Mouse (Mus musculus) embryonic facial prominence, embryonic 11.5 days (tissue): Measurements from ENCODE around the gene Slc4a5. TPM values are rescaled to one million over a fixed set of nuclear protein-coding genes. Genes with fewer than 3 reads are reported as not detected.

Experiments
- ATAC-seq: fragments of 200-750 bp; cut with Nextera tagmentation; replicated peaks from 2 replicates; pipeline ENCODE4 v1.8.0; 2017; ENCODE audit warnings: low read depth; ENCODE audit not compliant: insufficient number of reproducible peaks, low FRiP score, low TSS enrichment
- DNase-seq: peaks from one replicate; pipeline ENCODE4 v3.0.0-alpha.2; 2015; ENCODE audit warnings: low spot score
- H3K27ac ChIP-seq: fragments of 300-500 bp; sonication (generic); replicated peaks from 2 replicates; pipeline ENCODE4 v1.5.1; 2014; ENCODE audit warnings: mild to moderate bottlenecking, low read depth, low read length, control low read depth
- H3K27me3 ChIP-seq: fragments of 300-500 bp; sonication (generic); 2 replicates; pipeline ENCODE4 v1.6.1; 2014; ENCODE audit warnings: mild to moderate bottlenecking, low read length, moderate library complexity, mixed read lengths; ENCODE audit not compliant: control insufficient read depth, insufficient read depth
- H3K36me3 ChIP-seq: fragments of 300-500 bp; sonication (generic); replicated peaks from 2 replicates; pipeline ENCODE4 v1.6.1; 2014; ENCODE audit warnings: low read depth, mild to moderate bottlenecking, low read length, moderate library complexity, mixed read lengths; ENCODE audit not compliant: control insufficient read depth, insufficient read depth
- H3K4me1 ChIP-seq: fragments of 300-500 bp; sonication (generic); 2 replicates; pipeline ENCODE4 v1.6.1; 2014; ENCODE audit warnings: low read length, mixed read lengths; ENCODE audit not compliant: control insufficient read depth, insufficient read depth
- H3K4me2 ChIP-seq: fragments of 300-500 bp; sonication (generic); 2 replicates; pipeline ENCODE4 v1.6.1; 2014; ENCODE audit warnings: low read depth, mild to moderate bottlenecking, control low read depth, low read length, moderate library complexity
- H3K4me3 ChIP-seq: fragments of 300-500 bp; sonication (generic); 2 replicates; pipeline ENCODE4 v1.5.1; 2014; ENCODE audit warnings: low read depth, low read length, control low read depth
- H3K9ac ChIP-seq: fragments of 300-500 bp; sonication (generic); replicated peaks from 2 replicates; pipeline ENCODE4 v1.6.1; 2014; ENCODE audit warnings: mild to moderate bottlenecking, control low read depth, low read length
- H3K9me3 ChIP-seq: fragments of 300-500 bp; sonication (generic); replicated peaks from 2 replicates; pipeline ENCODE4 v1.6.1; 2016; ENCODE audit warnings: mild to moderate bottlenecking, low read length, inconsistent platforms, mixed read lengths; ENCODE audit not compliant: control insufficient read depth
- WGBS: fragments of 180-500 bp; shearing (Covaris S2); extraction: QIAGEN DNeasy Blood & Tissue Kit; methylation state at CpG from one replicate; pipeline ENCODE4 v1.1.7; 2014; 5-methylcytosine and 5-hydroxymethylcytosine counted together
- polyA plus RNA-seq: library from polyadenylated mRNA; unstranded; fragments of >200 nt; fragmentation: Nextera tagmentation; extraction: Ambion mirVana; gene quantifications from 2 replicates; pipeline ENCODE4 v1.2.1, GENCODE M21; 2014

Slc4a5 gene
- polyA plus RNA-seq, 1 experiment from 2014 or later, result 1.0 TPM

DNA sequence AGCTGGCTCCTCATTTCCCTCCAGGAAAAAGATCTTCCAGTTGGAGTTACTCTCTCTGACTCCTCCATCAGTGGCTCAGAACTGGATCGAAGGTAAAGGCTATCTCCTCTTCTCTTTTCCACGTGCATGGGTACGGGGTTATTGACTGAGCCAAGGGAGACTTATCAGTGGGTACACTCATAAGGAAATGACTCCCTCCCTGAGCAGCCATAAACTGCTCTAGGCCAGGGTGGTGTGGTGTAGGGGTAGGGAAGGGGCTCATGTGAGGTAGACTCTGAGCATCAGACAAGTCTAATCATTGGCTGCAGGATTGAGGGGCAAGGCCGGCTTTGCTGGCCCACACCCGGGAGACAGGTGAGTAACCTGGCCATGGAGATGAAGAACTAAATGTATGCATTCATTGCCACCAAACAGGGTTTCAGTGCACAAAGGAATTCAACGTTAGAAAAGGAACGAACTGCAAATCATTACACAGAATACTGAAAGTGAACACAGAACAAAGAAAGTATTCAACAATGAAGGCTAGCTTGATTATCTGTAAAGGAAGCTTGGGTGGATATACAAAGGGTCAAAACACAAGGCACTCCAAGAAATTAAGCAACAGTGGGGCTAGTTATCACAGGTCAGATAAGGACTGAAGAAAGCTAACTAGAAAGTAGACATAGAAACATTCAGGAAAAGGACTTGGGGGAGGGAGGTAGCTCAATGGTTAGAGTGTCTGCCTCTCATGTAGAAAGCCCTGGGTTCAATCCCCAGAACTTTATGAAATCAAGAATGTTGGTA, 81.0 kb downstream of the Slc4a5 start:
- no peak for ATAC-seq
- H3K27ac ChIP-seq, result no peak overlapping the region
- no peaks in the 10 kb centered on the region for H3K27me3 ChIP-seq
- no peaks in the 10 kb centered on the region for H3K36me3 ChIP-seq
- no peak overlapping the region for H3K9ac ChIP-seq
- H3K4me1 ChIP-seq, result no peaks in the 10 kb centered on the region
- whole genome bisulfite sequencing, result 83% methylated on average over 7 of the region's 7 CpGs
- no peak for DNase-seq
- no peaks in the 10 kb centered on the region for H3K9me3 ChIP-seq
- no peak overlapping the region for H3K4me3 ChIP-seq
- no peak overlapping the region for H3K4me2 ChIP-seq

DNA sequence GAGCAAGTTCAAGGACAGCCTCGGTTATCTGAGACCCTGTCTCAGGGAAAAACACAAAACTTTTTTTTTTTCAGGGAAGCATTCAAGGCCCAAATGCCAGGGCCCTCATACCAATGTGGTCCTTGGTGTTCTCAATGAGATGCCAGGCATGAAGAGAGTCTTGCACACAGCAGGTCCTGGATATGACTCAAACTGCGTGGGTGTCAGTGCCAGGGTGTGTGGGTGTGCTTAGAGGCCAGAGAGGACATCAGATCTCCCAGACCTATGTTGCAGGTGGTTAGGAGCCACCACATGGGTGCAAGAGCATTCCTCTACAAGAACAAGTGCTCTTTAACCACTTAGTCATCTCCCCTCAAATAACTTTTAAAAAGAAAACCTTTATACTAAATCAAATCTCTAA, 81.7 kb downstream of the Slc4a5 start:
- Histone ChIP-seq H3K4me3 (no peak overlapping the region), H3K9ac (no peak overlapping the region), H3K27me3 (no peaks in the 10 kb centered on the region), H3K9me3 (no peaks in the 10 kb centered on the region), H3K36me3 (peaks cover 2% of the 10 kb centered on the region; the same call in 1 of the 2 replicates), H3K4me2 (no peak overlapping the region), H3K4me1 (no peaks in the 10 kb centered on the region), H3K27ac (no peak overlapping the region)
- no peak for ATAC-seq
- whole genome bisulfite sequencing, result 85% methylated on average over 2 of the region's 2 CpGs
- no peak for DNase-seq

DNA sequence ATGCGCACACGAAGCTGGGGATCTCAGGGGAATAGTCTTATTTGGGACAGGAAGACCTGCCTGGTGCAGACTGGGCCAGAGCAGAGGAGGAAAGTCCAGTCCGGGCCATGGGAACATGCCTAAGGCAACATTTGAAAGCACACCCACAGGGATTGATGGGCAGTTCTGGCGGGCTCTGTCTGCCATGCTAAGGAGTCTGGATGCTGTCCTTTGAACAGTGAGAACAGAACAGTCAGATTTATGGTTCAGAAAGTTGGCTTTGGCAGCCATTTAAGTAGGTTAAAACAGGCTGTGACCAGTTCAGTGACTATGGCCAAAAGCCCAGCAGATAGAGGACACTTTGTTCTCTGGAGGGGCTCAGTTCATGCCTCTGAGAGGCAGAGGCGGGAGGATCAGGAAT, 82.6 kb downstream of the Slc4a5 start:
- Histone ChIP-seq H3K27me3 (no peaks in the 10 kb centered on the region), H3K4me1 (no peaks in the 10 kb centered on the region), H3K4me2 (no peak overlapping the region), H3K27ac (no peak overlapping the region), H3K9me3 (no peaks in the 10 kb centered on the region), H3K36me3 (peaks cover 2% of the 10 kb centered on the region; the same call in 1 of the 2 replicates), H3K9ac (no peak overlapping the region), H3K4me3 (no peak overlapping the region)
- WGBS, result 73% methylated on average over 5 of the region's 5 CpGs
- ATAC-seq (no peak), DNase-seq (no peak)

DNA sequence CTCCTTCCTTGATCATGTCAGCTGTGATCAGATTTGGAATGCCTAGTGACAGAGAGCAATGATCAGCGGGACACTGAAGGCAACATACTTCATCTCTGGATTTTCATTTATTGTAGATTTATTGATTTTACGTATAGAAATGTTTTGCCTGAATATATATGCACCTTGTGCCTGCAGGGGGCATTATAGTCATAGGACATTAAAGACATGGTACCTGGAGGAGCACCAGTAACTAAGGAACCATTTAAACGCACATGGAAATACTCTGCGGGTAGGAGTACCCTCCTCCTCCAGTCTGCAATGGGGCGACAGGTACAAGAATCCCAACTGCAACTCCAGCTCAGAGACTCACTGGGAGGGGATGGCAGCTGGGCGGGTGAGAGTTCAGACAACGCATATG, 89.4 kb downstream of the Slc4a5 start:
- H3K9me3 ChIP-seq, result no peaks in the 10 kb centered on the region
- no peak overlapping the region for H3K4me2 ChIP-seq
- H3K36me3 ChIP-seq, result peaks cover 8% of the 10 kb centered on the region
- WGBS, result 89% methylated on average over 7 of the region's 7 CpGs
- H3K4me1 ChIP-seq, result no peaks in the 10 kb centered on the region
- H3K27ac ChIP-seq, result no peak overlapping the region
- no peak for ATAC-seq
- no peak overlapping the region for H3K4me3 ChIP-seq
- no peak for DNase-seq
- H3K27me3 ChIP-seq, result no peaks in the 10 kb centered on the region
- no peak overlapping the region for H3K9ac ChIP-seq

DNA sequence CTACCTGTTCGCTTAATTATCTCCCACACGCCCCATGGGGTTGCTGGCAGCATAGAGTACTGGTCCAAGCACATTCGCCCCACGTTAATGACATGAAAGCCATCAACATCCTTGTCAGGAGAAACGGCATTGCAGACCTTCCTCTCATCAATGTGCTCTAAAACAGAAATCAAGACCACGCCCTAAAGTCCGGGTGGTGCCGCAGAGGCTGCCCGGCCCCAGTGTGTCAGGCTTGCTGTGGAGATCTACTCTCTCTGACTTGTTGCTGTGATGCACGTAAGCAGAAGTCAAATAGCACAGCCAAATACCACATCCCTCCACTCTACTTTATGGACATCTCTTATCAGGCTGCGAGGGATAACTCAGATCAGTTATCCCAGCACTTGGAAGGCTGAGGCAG, 91.6 kb downstream of the Slc4a5 start:
- H3K4me1 ChIP-seq, result no peaks in the 10 kb centered on the region
- H3K9me3 ChIP-seq, result no peaks in the 10 kb centered on the region

DNA sequence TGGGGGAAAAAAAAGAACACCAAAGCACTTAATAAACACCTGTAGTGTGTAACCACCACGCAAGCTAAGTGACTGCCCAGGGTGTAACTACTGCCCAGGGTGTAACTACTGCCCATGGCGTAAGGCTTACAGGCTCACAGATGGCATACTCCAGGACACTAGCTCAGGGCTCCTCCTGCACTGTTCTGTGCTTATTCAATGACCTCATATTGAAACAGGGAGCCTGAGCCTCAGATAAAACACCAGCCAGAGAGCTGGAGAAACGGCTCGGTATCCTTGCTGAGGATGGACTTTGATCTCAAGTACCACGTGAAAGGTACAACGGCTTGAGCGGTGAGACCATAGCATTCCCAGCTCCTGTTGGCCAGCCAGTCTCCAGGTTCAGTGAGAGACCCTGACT, 92.4 kb downstream of the Slc4a5 start:
- H3K9ac ChIP-seq, result no peak overlapping the region
- peaks cover 6% of the 10 kb centered on the region for H3K36me3 ChIP-seq
- ATAC-seq, result no peak
- no peak overlapping the region for H3K4me2 ChIP-seq
- no peak for DNase-seq
- H3K4me3 ChIP-seq, result no peak overlapping the region
- no peaks in the 10 kb centered on the region for H3K9me3 ChIP-seq
- no peaks in the 10 kb centered on the region for H3K4me1 ChIP-seq
- no peak overlapping the region for H3K27ac ChIP-seq
- 94% methylated on average over 7 of the region's 7 CpGs for WGBS
- no peaks in the 10 kb centered on the region for H3K27me3 ChIP-seq

More for the DNA sequence above, 91.6 kb downstream of the Slc4a5 start:
- DNase-seq (no peak), ATAC-seq (no peak)
- H3K27me3 ChIP-seq, result no peaks in the 10 kb centered on the region
- peaks cover 6% of the 10 kb centered on the region for H3K36me3 ChIP-seq
- no peak overlapping the region for H3K27ac ChIP-seq
- H3K4me3 ChIP-seq, result no peak overlapping the region
- H3K9ac ChIP-seq, result no peak overlapping the region
- H3K4me2 ChIP-seq, result no peak overlapping the region
- 92% methylated on average over 11 of the region's 11 CpGs for WGBS

DNA sequence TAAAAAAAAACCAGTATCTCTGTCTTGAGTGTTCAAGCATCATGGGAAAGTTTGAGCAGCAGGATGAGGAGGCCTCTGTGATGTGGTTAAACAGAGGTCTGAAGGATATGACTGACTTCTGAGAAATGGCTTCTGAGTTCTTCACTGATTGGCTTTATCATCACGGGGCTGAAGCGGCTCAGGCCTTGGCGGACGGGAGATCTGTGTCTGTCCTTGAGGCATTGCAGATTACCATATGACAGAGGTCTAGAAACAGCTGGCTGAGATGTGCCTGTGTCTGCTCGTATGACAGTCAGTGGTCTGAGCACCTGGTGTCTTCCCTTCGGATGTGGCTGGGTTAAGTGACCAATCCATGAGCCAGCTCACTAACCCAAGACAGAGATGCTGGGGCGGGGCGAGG, 92.9 kb downstream of the Slc4a5 start:
- no peak overlapping the region for H3K27ac ChIP-seq
- no peak overlapping the region for H3K4me3 ChIP-seq
- ATAC-seq (no peak), DNase-seq (no peak)
- H3K27me3 ChIP-seq, result no peaks in the 10 kb centered on the region
- no peaks in the 10 kb centered on the region for H3K9me3 ChIP-seq
- no peaks in the 10 kb centered on the region for H3K4me1 ChIP-seq
- H3K4me2 ChIP-seq, result no peak overlapping the region
- H3K36me3 ChIP-seq, result peaks cover 6% of the 10 kb centered on the region
- WGBS, result 90% methylated on average over 8 of the region's 8 CpGs
- H3K9ac ChIP-seq, result no peak overlapping the region

DNA sequence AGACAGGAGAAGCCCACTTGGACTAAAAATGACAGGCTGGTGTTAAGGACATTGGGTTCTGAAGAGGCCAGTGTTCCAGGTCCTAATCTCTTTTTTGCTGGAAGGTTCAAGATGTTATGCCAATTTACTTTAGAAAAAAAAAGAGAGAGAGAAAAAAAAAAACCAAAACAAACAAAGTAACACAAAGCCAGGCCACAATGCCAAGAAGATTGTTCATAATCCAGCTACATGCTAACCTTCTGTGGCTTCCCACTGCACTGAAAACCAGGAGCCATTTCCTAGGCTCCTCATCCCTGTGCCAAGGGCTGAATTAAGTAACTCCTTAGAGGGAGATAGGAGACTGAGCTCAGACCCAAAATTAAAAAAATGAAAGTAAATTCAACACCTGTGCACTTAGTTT, 95.7 kb downstream of the Slc4a5 start:
- no peak for DNase-seq
- Histone ChIP-seq H3K4me1 (no peaks in the 10 kb centered on the region), H3K4me3 (no peak overlapping the region), H3K36me3 (peaks cover 4% of the 10 kb centered on the region), H3K27me3 (no peaks in the 10 kb centered on the region), H3K9me3 (no peaks in the 10 kb centered on the region), H3K9ac (no peak overlapping the region), H3K4me2 (no peak overlapping the region), H3K27ac (no peak overlapping the region)
- no peak for ATAC-seq
